Mouse (Mus musculus): Measurements from ENCODE around the gene Epha6. TPM values are rescaled to one million over a fixed set of nuclear protein-coding genes. Genes with fewer than 3 reads are reported as not detected.

The Epha6 gene
- polyA plus RNA-seq (2014; fragmentation: Illumina TruSeq; extraction: RNeasy Lipid Tissue Mini Kit (QIAGEN cat#74804); ENCODE audit: low read depth, low replicate concordance): not detected

GRCm38 (mm10) chr16:60605061-60605831, at the start of gene Epha6:
Epha6 (minus strand) TSS chr16:60605531.

GRCm38 (mm10) chr16:59639102-59639691, 966.1 kb downstream of the Epha6 start, which contains the start of gene Arl6:
Arl6 (minus strand) TSS chr16:59639391.

